Mouse (Mus musculus) CH12.LX (cell line): ENCODE data around the gene Vwf. TPM values are rescaled to one million over a fixed set of nuclear protein-coding genes. Genes with fewer than 3 reads are reported as not detected.

ENCODE experiments used
- DNase-seq: peaks from one replicate; pipeline ENCODE4 v3.0.0-alpha.2; 2013; ENCODE audit errors: extremely low read depth
- H3K27ac ChIP-seq: 2 replicates; pipeline ENCODE4 v1.5.1; 2012; ENCODE audit warnings: low read depth, mild to moderate bottlenecking, control low read depth, moderate library complexity; ENCODE audit not compliant: insufficient read depth
- H3K27me3 ChIP-seq: replicated peaks from 2 replicates; pipeline ENCODE3; 2012; ENCODE audit warnings: inconsistent platforms
- H3K36me3 ChIP-seq, 2 experiments: replicated peaks in 1 of 2; 2 replicates each; pipeline versions ENCODE3 to v1.6.1; 2012; ENCODE audit warnings: inconsistent platforms in 1 of 2, low read length in 1 of 2, mild to moderate bottlenecking in 1 of 2, mixed read lengths in 1 of 2, moderate library complexity in 1 of 2; ENCODE audit not compliant: control insufficient read depth in 1 of 2, insufficient read depth in 1 of 2
- H3K4me1 ChIP-seq, 2 experiments: 2 replicates each; pipeline ENCODE4 v1.6.1; 2012; ENCODE audit warnings: inconsistent platforms in 1 of 2, moderate library complexity in 1 of 2; ENCODE audit not compliant: insufficient read depth in 2 of 2, control insufficient read depth in 1 of 2
- H3K4me2 ChIP-seq: 2 replicates; pipeline ENCODE4 v1.6.1; 2012; ENCODE audit warnings: low read depth, mild to moderate bottlenecking, control low read depth; ENCODE audit not compliant: poor library complexity, insufficient read depth, severe bottlenecking
- H3K4me3 ChIP-seq, 3 experiments: fragments of 150-350 bp in 1 of 3; sonication (generic) in 1 of 3; replicated peaks in 1 of 3; 2 replicates each; pipeline versions ENCODE3 to v1.5.1; 2011 to 2012; ENCODE audit warnings: low read depth in 2 of 3, low read length in 2 of 3, mild to moderate bottlenecking in 2 of 3, moderate library complexity in 2 of 3, control low read depth in 1 of 3, improper control_type of control experiment in 1 of 3, inconsistent platforms in 1 of 3, mixed read lengths in 1 of 3; ENCODE audit not compliant: poor library complexity in 1 of 3
- H3K79me2 ChIP-seq: replicated peaks from 2 replicates; pipeline ENCODE4 v1.6.1; 2012; ENCODE audit warnings: mild to moderate bottlenecking, moderate library complexity; ENCODE audit not compliant: control insufficient read depth, poor library complexity, insufficient read depth, severe bottlenecking; ENCODE audit errors: extremely low read depth
- H3K9ac ChIP-seq: 2 replicates; pipeline ENCODE4 v1.6.1; 2012; ENCODE audit warnings: low read depth, mild to moderate bottlenecking, control low read depth, moderate library complexity; ENCODE audit not compliant: insufficient read depth
- H3K9me3 ChIP-seq: replicated peaks from 2 replicates; pipeline ENCODE3; 2012; ENCODE audit warnings: low read length, inconsistent platforms, mixed read lengths
- BHLHE40 ChIP-seq: IDR thresholded peaks from 2 replicates; pipeline ENCODE4 v1.6.1; 2011; ENCODE audit warnings: mild to moderate bottlenecking, low read depth, low read length, improper control_type of control experiment
- CHD2 ChIP-seq: IDR thresholded peaks from 2 replicates; pipeline ENCODE4 v1.6.1; 2011; ENCODE audit warnings: low read length, improper control_type of control experiment
- CTCF ChIP-seq, 2 experiments: IDR thresholded peaks in 1 of 2; conservative IDR thresholded peaks in 1 of 2; 2 replicates each; pipeline ENCODE4 v1.5.1; 2011 to 2012; ENCODE audit warnings: low read depth in 2 of 2, low read length in 2 of 2, improper control_type of control experiment in 1 of 2, inconsistent platforms in 1 of 2, mild to moderate bottlenecking in 1 of 2, moderate library complexity in 1 of 2
- EP300 ChIP-seq: IDR thresholded peaks from 2 replicates; pipeline ENCODE4 v1.6.1; 2011; ENCODE audit warnings: low read length, improper control_type of control experiment
- ETS1 ChIP-seq: conservative IDR thresholded peaks from 2 replicates; pipeline ENCODE4 v1.6.1; 2012; ENCODE audit warnings: low read depth, mild to moderate bottlenecking, inconsistent platforms, low read length, improper control_type of control experiment, moderate library complexity
- GABPA ChIP-seq: IDR thresholded peaks from 2 replicates; pipeline ENCODE4 v1.6.1; 2012; ENCODE audit warnings: low read depth, low read length, improper control_type of control experiment, inconsistent platforms; ENCODE audit not compliant: insufficient replicate concordance
- HCFC1 ChIP-seq: IDR thresholded peaks from 2 replicates; pipeline ENCODE4 v1.6.1; 2012; ENCODE audit warnings: low read depth, mild to moderate bottlenecking, inconsistent platforms, low read length, improper control_type of control experiment
- JUN ChIP-seq: IDR thresholded peaks from 2 replicates; pipeline ENCODE4 v1.6.1; 2011; ENCODE audit warnings: low read depth, mild to moderate bottlenecking, low read length, improper control_type of control experiment, moderate library complexity; ENCODE audit not compliant: insufficient read depth
- JUND ChIP-seq: conservative IDR thresholded peaks from 2 replicates; pipeline ENCODE4 v1.6.1; 2011; ENCODE audit warnings: low read depth, low read length, improper control_type of control experiment
- KAT2A ChIP-seq: IDR thresholded peaks from 2 replicates; pipeline ENCODE4 v1.6.1; 2012; ENCODE audit warnings: low read length, improper control_type of control experiment, inconsistent platforms; ENCODE audit not compliant: insufficient replicate concordance
- MAFK ChIP-seq: IDR thresholded peaks from 2 replicates; pipeline ENCODE4 v1.6.1; 2011; ENCODE audit warnings: low read length, improper control_type of control experiment; ENCODE audit not compliant: insufficient replicate concordance
- MAX ChIP-seq: IDR thresholded peaks from 2 replicates; pipeline ENCODE4 v1.6.1; 2011; ENCODE audit warnings: low read length, improper control_type of control experiment
- MAZ ChIP-seq: IDR thresholded peaks from 2 replicates; pipeline ENCODE4 v1.6.1; 2012; ENCODE audit warnings: low read depth, mild to moderate bottlenecking, inconsistent platforms, low read length, improper control_type of control experiment, moderate library complexity
- MXI1 ChIP-seq: IDR thresholded peaks from 2 replicates; pipeline ENCODE4 v1.6.1; 2011; ENCODE audit warnings: mild to moderate bottlenecking, low read depth, low read length, improper control_type of control experiment
- NRF1 ChIP-seq: IDR thresholded peaks from 2 replicates; pipeline ENCODE4 v1.6.1; 2014; ENCODE audit warnings: low read depth, mild to moderate bottlenecking, inconsistent platforms, low read length, improper control_type of control experiment, moderate library complexity
- PAX5 ChIP-seq: IDR thresholded peaks from 2 replicates; pipeline ENCODE4 v1.6.1; 2012; ENCODE audit warnings: low read length, inconsistent platforms, mixed read lengths
- POLR2A ChIP-seq: IDR thresholded peaks from 2 replicates; pipeline ENCODE4 v1.6.1; 2011; ENCODE audit warnings: low read depth, mild to moderate bottlenecking, improper control_type of control experiment, low read length
- SIN3A ChIP-seq: IDR thresholded peaks from 2 replicates; pipeline ENCODE4 v1.6.1; 2012; ENCODE audit warnings: low read length, improper control_type of control experiment, inconsistent platforms
- TBP ChIP-seq: conservative IDR thresholded peaks from 2 replicates; pipeline ENCODE4 v1.6.1; 2011; ENCODE audit warnings: low read depth, low read length, improper control_type of control experiment
- UBTF ChIP-seq: IDR thresholded peaks from 2 replicates; pipeline ENCODE4 v1.6.1; 2012; ENCODE audit warnings: low read depth, mild to moderate bottlenecking, inconsistent platforms, low read length, improper control_type of control experiment, moderate library complexity
- USF1 ChIP-seq: IDR thresholded peaks from 2 replicates; pipeline ENCODE4 v1.6.1; 2014; ENCODE audit warnings: low read depth, mild to moderate bottlenecking, inconsistent platforms, low read length, improper control_type of control experiment
- USF2 ChIP-seq: conservative IDR thresholded peaks from 2 replicates; pipeline ENCODE4 v1.6.1; 2011; ENCODE audit warnings: low read depth, low read length, improper control_type of control experiment
- ZC3H11A ChIP-seq: IDR thresholded peaks from 2 replicates; pipeline ENCODE4 v1.6.1; 2012; ENCODE audit warnings: low read depth, mild to moderate bottlenecking, inconsistent platforms, low read length, improper control_type of control experiment
- ZMIZ1 ChIP-seq: IDR thresholded peaks from 2 replicates; pipeline ENCODE4 v1.6.1; 2012; ENCODE audit warnings: low read depth, mild to moderate bottlenecking, inconsistent platforms, low read length, improper control_type of control experiment
- ZNF384 ChIP-seq: IDR thresholded peaks from 2 replicates; pipeline ENCODE4 v1.6.1; 2012; ENCODE audit warnings: low read depth, low read length, improper control_type of control experiment, inconsistent platforms
- dilution Hi-C: fragments of 300-500 bp; cut with MboI; formaldehyde crosslinking; loops from 2 replicates; pipeline ENCODE4 v1.14.3; 2020; ENCODE audit warnings: low sequenced_read_pairs; ENCODE audit not compliant: extremely low pct_unique_long_range_greater_than_20kb, extremely low pct_ligation_motif_present
- in situ Hi-C: fragments of 300-500 bp; cut with MboI; formaldehyde crosslinking; loops from 3 replicates; pipeline ENCODE4 v1.14.3; 2019; ENCODE audit warnings: low sequenced_read_pairs, low pct_ligation_motif_present, low pct_unique_long_range_greater_than_20kb, mixed read lengths
- polyA plus RNA-seq: library from polyadenylated mRNA; unstranded; fragments of >175 nt; gene quantifications from 2 replicates; pipeline ENCODE4 v1.2.1, GENCODE M21; 2012; ENCODE audit warnings: low read depth; ENCODE audit not compliant: insufficient read length
- total RNA-seq, 2 experiments: library from RNA; depleted of rRNA; stranded (reverse); fragments of 300-350 nt in 1 of 2; fragments of >200 nt in 1 of 2; gene quantifications; 2 replicates each; pipeline ENCODE4 v1.2.3; 2012 to 2014

The Vwf gene
- total and polyA plus RNA-seq, 3 experiments: not detected

GRCm38 (mm10) chr6:125534990-125535389 lies 11.6 kb upstream of the Vwf start:
- in situ Hi-C loops: no loop called here

DNA sequence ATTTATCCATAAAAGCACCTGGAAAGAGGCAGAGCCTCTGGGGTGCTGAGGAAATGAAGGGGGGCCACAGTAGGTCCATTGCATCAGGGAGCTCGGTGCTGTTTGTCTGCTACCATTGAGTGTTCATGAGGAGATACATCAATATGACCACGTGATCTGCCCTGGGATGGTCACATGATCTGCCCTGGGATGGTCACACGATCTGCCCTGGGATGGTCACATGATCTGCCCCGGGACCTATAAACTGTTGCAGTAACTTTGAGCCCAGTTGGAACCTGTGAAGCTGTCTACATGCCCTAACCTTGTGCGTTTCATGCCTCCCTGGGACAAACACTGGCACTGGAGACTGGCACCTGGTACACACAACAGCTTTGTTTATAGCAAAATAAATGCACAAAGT lies 8.1 kb upstream of the Vwf start:
- Histone ChIP-seq H3K4me1 (peaks cover 3 to 5% of the 10 kb centered on the region in 2 experiments; a peak in 3 of 4 replicates), H3K36me3 (no peaks in the 10 kb centered on the region), H3K4me2 (no peak overlapping the region), H3K9ac (no peak overlapping the region), H3K79me2 (no peaks in the 10 kb centered on the region), H3K4me3 (no peak overlapping the region), H3K27me3 (peaks cover 23% of the 10 kb centered on the region), H3K9me3 (no peaks in the 10 kb centered on the region), H3K27ac (no peak overlapping the region)
- DNase-seq: no peak
- in situ Hi-C loops: no loop called here
- dilution Hi-C loops: no loop called here
- TF ChIP-seq ETS1 (no peak), USF1 (peak; percentile 65), BHLHE40 (peak; percentile 25; the same call in 1 of the 2 replicates), USF2 (peak; percentile 71)

More at GRCm38 (mm10) chr6:125534990-125535389, 11.6 kb upstream of the Vwf start:
- dilution Hi-C loops: no loop called here
- H3K9me3 ChIP-seq: no peaks in the 10 kb centered on the region
- DNase-seq: no peak
- no peak overlapping the region for H3K4me3 ChIP-seq
- H3K27me3 ChIP-seq: peaks cover 37% of the 10 kb centered on the region
- no peak overlapping the region for H3K4me2 ChIP-seq
- no peak for TF ChIP-seq MXI1
- no peak for TF ChIP-seq CHD2
- TF ChIP-seq MAFK: no peak
- TF ChIP-seq ZNF384: no peak
- no peak for TF ChIP-seq KAT2A
- no peak for TF ChIP-seq HCFC1
- TF ChIP-seq JUN: no peak
- no peak for TF ChIP-seq POLR2A
- TF ChIP-seq MAZ: no peak
- no peak for TF ChIP-seq ZMIZ1
- no peaks in the 10 kb centered on the region for H3K79me2 ChIP-seq
- no peaks in the 10 kb centered on the region for H3K36me3 ChIP-seq
- H3K4me1 ChIP-seq: peaks cover 0 to under 1% of the 10 kb centered on the region in 2 experiments; a peak in 1 of 4 replicates
- no peak overlapping the region for H3K27ac ChIP-seq
- no peak overlapping the region for H3K9ac ChIP-seq

GRCm38 (mm10) chr6:125539423-125539822 lies 7.2 kb upstream of the Vwf start:
- no peak overlapping the region for H3K9ac ChIP-seq
- H3K36me3 ChIP-seq: no peaks in the 10 kb centered on the region
- no peaks in the 10 kb centered on the region for H3K9me3 ChIP-seq
- in situ Hi-C loops: no loop called here
- H3K27ac ChIP-seq: no peak overlapping the region
- DNase-seq: no peak
- no peaks in the 10 kb centered on the region for H3K79me2 ChIP-seq
- peaks cover 27% of the 10 kb centered on the region for H3K27me3 ChIP-seq
- no peak overlapping the region for H3K4me2 ChIP-seq
- dilution Hi-C loops: no loop called here
- TF ChIP-seq MXI1: no peak
- no peak for TF ChIP-seq SIN3A
- TF ChIP-seq CHD2: no peak
- TF ChIP-seq TBP: no peak
- TF ChIP-seq ZC3H11A: no peak
- TF ChIP-seq MAX: no peak
- TF ChIP-seq GABPA: no peak
- TF ChIP-seq EP300: no peak
- no peak for TF ChIP-seq ZNF384
- TF ChIP-seq NRF1: no peak
- TF ChIP-seq POLR2A: no peak
- no peak for TF ChIP-seq CTCF (conservative IDR thresholded peaks at IDR 0.05 in 1 of 2, IDR thresholded peaks at IDR 0.05 in 1 of 2; ENCODE audit: low read depth in 2 of 2, low read length in 2 of 2)
- no peak for TF ChIP-seq PAX5
- TF ChIP-seq JUND: no peak
- no peak for TF ChIP-seq USF2
- no peak for TF ChIP-seq UBTF
- H3K4me3 ChIP-seq: no peak overlapping the region
- H3K4me1 ChIP-seq: peaks cover 3 to 5% of the 10 kb centered on the region in 2 experiments; a peak in 3 of 4 replicates
